Mouse (Mus musculus): ENCODE results near the gene Uso1.
A peak's percentile ranks its signal among the peaks of the same experiment; 100 is the strongest.

Uso1 gene

DNA sequence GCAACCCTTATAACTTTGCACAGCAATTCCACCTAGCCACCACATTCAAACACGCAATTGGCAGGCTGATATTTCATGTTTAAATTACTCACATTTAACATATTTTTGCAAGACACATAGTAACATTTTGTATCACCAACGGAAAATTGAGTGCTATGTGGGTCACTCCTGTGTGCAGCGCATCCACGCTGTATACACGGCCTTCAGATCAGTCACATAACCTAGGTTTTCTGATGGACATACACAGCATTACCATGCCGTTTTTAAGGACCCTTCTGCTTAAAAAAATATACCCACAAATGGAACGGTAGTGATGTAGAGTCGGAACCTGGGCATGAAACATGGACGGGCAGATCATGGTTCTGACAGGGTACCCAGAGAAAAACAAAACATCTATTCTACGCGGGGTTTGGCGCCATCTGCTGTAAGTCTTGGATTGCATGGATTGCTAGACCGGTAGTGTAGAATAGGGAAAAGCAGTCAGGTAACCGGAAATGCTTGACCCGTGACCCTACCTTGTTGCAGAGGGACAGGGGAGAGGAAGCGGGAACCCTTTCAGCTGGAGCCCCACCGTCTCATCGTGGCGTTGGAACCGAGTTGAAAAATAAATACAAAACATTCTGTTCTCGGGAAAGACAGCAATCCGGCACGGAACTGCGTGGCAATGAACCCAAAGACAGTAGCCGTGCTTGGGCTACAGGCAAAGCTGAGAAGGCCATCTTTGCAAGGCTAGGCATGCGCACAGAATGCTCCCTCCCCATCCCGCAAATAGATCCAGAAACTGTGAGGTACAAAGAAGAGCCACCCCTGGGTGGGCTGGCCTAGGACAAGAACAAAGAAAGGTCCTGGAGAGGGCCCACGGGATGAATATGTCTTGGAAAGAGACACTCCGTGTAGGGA, 101.8 kb downstream of the Uso1 start:
- DNase-seq (ENCODE audit: low read depth, low spot score): peak; percentile 39

DNA sequence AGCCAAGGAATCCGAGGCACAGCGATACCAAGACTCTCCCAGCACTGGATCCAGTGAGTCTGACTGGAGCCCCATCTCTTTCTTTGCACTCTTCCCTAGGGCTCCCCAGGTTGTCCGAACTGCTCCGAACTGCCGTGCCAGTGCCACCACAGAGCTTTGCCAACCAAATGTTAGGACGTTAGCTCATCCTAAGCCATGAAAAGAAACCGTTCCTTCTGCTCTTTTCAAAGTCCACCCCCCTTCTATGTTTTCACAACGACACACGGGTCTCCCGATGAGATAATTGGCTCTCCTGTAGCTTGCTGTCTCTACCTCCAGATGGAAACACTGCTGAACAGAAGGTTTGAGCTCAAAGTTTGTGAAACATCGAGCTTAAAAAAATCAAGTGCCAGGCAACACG, 103.0 kb downstream of the Uso1 start:
- DNase-seq (ENCODE audit: low read depth, low spot score): no peak

DNA sequence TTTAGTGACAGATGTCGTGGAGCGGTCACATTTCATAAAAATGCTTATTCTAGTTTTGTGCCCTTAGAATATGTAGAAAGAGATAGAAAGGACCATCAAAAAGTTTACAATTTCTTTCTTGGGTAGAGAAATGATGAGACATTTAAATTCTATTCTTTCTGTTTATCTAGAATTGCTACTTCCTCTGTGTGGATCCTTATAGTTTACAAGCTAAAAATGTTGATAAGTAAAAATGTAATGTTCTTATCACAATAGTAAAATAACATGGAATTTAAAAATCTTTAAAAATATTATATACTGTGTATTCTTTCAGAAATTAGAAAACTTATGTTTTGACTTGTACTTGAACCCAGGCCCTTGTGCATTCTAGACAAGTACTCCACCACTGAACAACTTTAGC, 107.2 kb downstream of the Uso1 start:
- no peak for DNase-seq (ENCODE audit: low read depth, low spot score)

DNA sequence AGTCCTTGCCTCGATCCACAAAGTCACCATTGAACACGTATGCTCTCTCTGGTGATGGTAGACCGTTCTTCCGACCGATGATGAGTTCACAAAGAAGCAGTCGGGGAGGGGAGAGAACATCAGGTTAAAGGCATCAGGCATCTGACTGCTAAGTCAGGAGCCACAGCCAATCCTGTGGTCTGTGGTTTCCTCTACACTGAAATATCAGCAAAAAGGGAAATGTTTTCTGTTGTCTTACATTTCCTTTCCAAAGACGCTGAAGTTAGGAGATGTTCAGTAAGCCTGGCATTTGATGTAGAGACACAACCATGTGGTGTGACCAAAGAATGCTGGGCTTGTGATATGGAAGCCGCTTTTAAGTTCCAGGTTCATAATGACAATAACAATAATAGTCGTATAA, 107.7 kb downstream of the Uso1 start:
- no peak for DNase-seq (ENCODE audit: low read depth, low spot score)

DNA sequence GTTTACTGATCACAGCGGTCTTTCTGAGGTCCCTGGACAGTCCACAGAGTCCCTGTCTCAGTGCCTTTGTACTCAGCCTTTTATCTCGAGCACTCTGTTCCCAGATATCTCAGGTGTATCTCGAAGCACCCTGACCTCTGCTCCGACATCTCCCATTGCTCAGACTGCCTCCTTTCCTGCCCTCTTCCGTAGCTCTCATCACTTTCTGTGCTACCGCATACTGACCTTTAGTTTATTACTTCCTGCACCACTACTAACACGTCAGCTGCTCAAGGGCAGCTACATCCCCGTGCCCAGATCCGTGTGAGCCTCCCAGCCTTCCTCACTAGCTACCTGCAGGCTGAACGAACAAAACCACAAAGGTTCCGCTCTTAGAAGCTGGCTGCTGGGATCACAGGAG, 110.9 kb downstream of the Uso1 start:
- DNase-seq (ENCODE audit: low read depth, low spot score): no peak

DNA sequence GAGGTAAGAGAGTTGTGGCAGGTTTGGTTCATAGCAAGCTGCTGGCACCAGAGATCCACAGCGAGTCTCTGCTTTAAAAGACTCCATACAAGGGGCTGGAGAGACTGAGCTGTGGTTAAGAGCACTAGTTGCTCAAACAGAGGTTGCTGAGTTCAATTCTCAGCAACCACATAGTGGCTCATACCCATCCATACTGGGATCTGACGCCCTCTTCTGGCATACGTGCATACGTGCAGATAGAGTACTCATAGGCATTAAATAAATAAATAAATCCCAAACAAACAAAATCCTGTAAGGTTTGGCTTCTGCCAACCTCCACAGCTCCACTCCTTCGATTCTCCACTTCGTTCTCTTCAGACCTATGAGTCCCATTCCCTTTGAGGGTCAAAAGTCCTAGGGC, 114.3 kb downstream of the Uso1 start:
- no peak for DNase-seq (ENCODE audit: low read depth, low spot score)

Data from embryo, embryonic 11.5 days (tissue).